Mouse (Mus musculus) limb, embryonic 15.5 days (tissue): ENCODE results near the gene Hist1h4d. TPM values are rescaled to one million over a fixed set of nuclear protein-coding genes. Genes with fewer than 3 reads are reported as not detected.
"Not testable (repeated sequence)": the region's sequence is repeated elsewhere in the genome, so short reads cannot be mapped to it uniquely, and the experiment has no call there.

ENCODE experiments used
- ATAC-seq: fragments of 200-750 bp; cut with Nextera tagmentation; 2 replicates; pipeline ENCODE4 v1.8.0; 2017; ENCODE audit warnings: low read depth, moderate TSS enrichment; ENCODE audit not compliant: insufficient number of reproducible peaks, low FRiP score, low TSS enrichment
- H3K27ac ChIP-seq: fragments of 300-500 bp; sonication (generic); 2 replicates; pipeline ENCODE4 v1.5.1; 2015; ENCODE audit warnings: moderate library complexity, mild to moderate bottlenecking, inconsistent platforms
- H3K27me3 ChIP-seq: fragments of 300-500 bp; sonication (generic); 2 replicates; pipeline ENCODE4 v1.6.1; 2015; ENCODE audit warnings: inconsistent platforms
- H3K36me3 ChIP-seq: fragments of 300-500 bp; sonication (generic); 2 replicates; pipeline ENCODE4 v1.6.1; 2015; ENCODE audit warnings: inconsistent platforms
- H3K4me1 ChIP-seq: fragments of 300-500 bp; sonication (generic); 2 replicates; pipeline ENCODE4 v1.6.1; 2015; ENCODE audit warnings: inconsistent platforms
- H3K4me2 ChIP-seq: fragments of 300-500 bp; sonication (generic); 2 replicates; pipeline ENCODE4 v1.6.1; 2015; ENCODE audit warnings: mild to moderate bottlenecking, inconsistent platforms
- H3K4me3 ChIP-seq: fragments of 300-500 bp; sonication (generic); 2 replicates; pipeline ENCODE4 v1.5.1; 2015; ENCODE audit warnings: mild to moderate bottlenecking, inconsistent platforms
- H3K9ac ChIP-seq: fragments of 300-500 bp; sonication (generic); 2 replicates; pipeline ENCODE4 v1.6.1; 2015; ENCODE audit warnings: inconsistent platforms
- H3K9me3 ChIP-seq: fragments of 300-500 bp; sonication (generic); 2 replicates; pipeline ENCODE4 v1.6.1; 2016; ENCODE audit warnings: inconsistent platforms
- WGBS: fragments of 180-500 bp; shearing (Covaris S2); methylation state at CpG from one replicate; pipeline ENCODE4 v1.1.7; 2015; 5-methylcytosine and 5-hydroxymethylcytosine counted together
- microRNA-seq: library from miRNA; unstranded; fragments of <30 nt; microRNA quantifications from one replicate; pipeline ENCODE4, GENCODE M21; 2016
- polyA plus RNA-seq: library from polyadenylated mRNA; unstranded; fragments of >200 nt; fragmentation: Nextera tagmentation; extraction: Ambion mirVana; gene quantifications from 2 replicates; pipeline ENCODE4 v1.2.1, GENCODE M21; 2015

Gene Hist1h4d
- polyA plus RNA-seq, 1 experiment from 2014 or later, result 108 TPM

- no peaks in the 10 kb centered on the region for H3K27me3 ChIP-seq
- WGBS, result 47% methylated on average over 12 of the region's 12 CpGs
These were observed 38.8 kb downstream of the Hist1h4d start for GRCm38 (mm10) chr13:23620056-23620732.

DNA sequence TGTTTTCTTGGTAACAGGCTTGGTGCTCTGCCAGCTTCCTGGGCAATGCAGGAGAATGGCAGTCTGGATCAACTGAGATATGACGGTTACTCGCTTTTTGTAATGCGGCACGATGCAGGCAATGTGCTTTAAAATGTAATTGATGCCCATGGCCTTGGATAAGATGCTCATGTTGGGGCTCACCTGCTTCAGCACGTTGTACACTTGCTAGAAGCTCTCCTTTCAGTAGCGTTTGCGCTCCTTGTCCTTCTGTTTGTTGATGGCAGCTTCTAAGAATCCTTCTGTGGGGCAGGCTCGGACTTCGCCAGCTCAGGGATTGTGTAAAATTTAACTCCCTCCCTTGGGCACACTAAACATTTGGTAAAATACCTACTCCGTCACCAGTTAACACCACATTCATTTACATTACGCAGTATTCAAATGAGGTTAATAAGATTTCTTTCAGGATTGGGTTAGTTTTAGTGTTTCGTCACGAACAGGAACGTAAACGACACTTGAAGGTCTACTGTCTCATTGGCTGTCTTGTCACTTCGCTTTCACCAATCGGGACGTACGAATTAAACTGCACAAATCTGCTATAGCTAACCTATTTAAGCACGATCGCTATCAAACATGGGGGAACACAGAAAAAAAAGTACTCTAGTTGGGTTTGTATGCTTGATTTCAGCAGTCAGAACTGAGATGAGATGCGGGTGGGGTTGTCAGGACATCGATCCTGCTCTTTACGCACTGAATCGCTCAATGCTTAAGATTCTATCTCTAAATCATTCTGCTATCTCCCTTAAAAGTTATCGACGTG, 39.5 kb downstream of the Hist1h4d start, which contains the start of gene Hist1h2be:
Gene Hist1h2be (minus strand): TSS at position 392 of the 799 bp plus-strand sequence.
- H3K9ac ChIP-seq, result peak within 1 kb of the TSS; percentile 84
- peak; percentile 87 for ATAC-seq
- H3K4me3 ChIP-seq, result peak within 1 kb of the TSS; percentile 59
- H3K27ac ChIP-seq, result peak within 1 kb of the TSS; percentile 98
- no peaks in the 10 kb centered on the region for H3K27me3 ChIP-seq
- no peaks in the 10 kb centered on the region for H3K36me3 ChIP-seq
- peaks cover 6% of the 10 kb centered on the region; the same call in 1 of the 2 replicates for H3K4me1 ChIP-seq
- under 1% methylated on average over 27 of the region's 27 CpGs for WGBS
- no peaks in the 10 kb centered on the region for H3K9me3 ChIP-seq
- H3K4me2 ChIP-seq, result peak within 1 kb of the TSS; percentile 86

More at GRCm38 (mm10) chr13:23620056-23620732, 38.8 kb downstream of the Hist1h4d start:
- no peaks in the 10 kb centered on the region for H3K36me3 ChIP-seq
- H3K4me3 ChIP-seq, result peak overlapping the region; percentile 59
- peaks cover 6% of the 10 kb centered on the region; the same call in 1 of the 2 replicates for H3K4me1 ChIP-seq
- no peak for ATAC-seq
- peak overlapping the region; percentile 98 for H3K27ac ChIP-seq
- H3K9me3 ChIP-seq, result no peaks in the 10 kb centered on the region
- H3K9ac ChIP-seq, result peak overlapping the region; percentile 44
- peak overlapping the region; percentile 86 for H3K4me2 ChIP-seq

DNA sequence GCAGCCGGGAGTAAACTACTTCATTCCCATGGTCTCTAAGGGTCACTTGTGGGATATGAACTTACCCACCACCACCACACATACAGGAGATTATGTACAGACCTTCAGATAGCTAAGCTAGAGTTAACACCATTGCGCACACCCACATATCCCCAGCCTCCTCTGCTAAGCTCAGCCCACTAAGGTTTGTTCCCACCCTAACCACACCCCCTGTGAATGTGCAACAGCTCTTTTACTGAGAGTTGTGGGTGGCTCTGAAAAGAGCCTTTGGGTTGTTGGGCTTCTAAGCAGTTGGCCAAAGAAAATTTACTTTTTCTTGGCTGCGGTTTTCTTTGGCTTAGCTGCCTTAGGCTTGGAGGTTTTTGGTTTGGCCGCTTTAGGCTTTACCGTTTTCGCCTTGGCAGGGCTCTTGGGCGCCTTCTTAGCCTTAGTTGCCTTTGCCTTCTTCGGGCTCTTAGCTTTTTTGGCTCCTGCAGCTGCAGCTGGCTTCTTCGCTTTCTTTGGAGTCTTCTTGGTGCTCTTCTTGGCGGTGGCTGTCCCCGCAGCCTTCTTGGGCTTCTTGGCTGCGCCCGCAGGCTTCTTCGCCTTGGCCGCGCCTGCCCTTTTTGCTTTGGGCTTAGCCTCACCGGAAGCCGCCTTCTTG, 40.3 kb downstream of the Hist1h4d start:
- Histone ChIP-seq H3K27me3 (no peaks in the 10 kb centered on the region), H3K4me1 (peaks cover 6% of the 10 kb centered on the region; the same call in 1 of the 2 replicates), H3K9me3 (no peaks in the 10 kb centered on the region), H3K4me3 (peak overlapping the region; percentile 59), H3K4me2 (peak overlapping the region; percentile 86), H3K27ac (peak overlapping the region; percentile 98), H3K36me3 (no peaks in the 10 kb centered on the region), H3K9ac (peak overlapping the region; percentile 84)
- 0% methylated on average over 18 of the region's 18 CpGs for WGBS
- peak; percentile 85 for ATAC-seq

DNA sequence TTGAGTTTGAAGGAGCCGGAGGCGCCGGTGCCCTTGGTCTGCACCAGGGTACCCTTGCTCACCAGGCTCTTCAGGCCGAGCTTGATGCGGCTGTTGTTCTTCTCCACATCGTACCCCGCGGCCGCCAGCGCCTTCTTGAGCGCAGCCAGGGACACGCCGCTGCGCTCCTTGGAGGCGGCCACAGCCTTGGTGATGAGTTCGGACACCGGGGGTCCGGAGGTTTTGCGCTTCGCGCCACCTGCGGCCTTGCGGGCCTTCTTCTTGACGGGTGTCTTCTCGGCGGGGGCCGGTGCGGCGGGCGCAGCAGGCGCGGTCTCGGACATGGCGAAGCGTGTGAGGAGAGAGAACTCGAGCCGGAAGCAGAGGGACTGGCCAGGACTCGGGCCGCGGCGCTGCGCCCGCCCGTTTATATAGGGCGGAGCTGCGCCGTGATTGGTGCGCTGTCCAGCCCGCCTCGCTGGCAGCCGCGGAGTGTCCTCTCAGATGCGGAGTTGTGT, 40.8 kb downstream of the Hist1h4d start, which contains the start of gene Hist1h1e:
Gene Hist1h1e (minus strand): TSS at position 384 of the 497 bp plus-strand sequence.
- peak within 1 kb of the TSS; percentile 59 for H3K4me3 ChIP-seq
- H3K4me1 ChIP-seq, H3K36me3 ChIP-seq, H3K27me3 ChIP-seq, H3K9me3 ChIP-seq: not testable (repeated sequence)
- peak; percentile 91 for ATAC-seq
- peak within 1 kb of the TSS; percentile 84 for H3K9ac ChIP-seq
- H3K4me2 ChIP-seq, result peak within 1 kb of the TSS; percentile 86
- WGBS, result 0% methylated on average over 53 of the region's 53 CpGs
- peak within 1 kb of the TSS; percentile 98 for H3K27ac ChIP-seq

GRCm38 (mm10) chr13:23622861-23623450, 41.6 kb downstream of the Hist1h4d start:
- H3K4me1 ChIP-seq, result peaks cover 6% of the 10 kb centered on the region; the same call in 1 of the 2 replicates
- H3K4me3 ChIP-seq, result peak overlapping the region; percentile 59
- no peak for ATAC-seq
- H3K27ac ChIP-seq, result peak overlapping the region; percentile 98
- 24% methylated on average over 7 of the region's 7 CpGs for WGBS
- 0 out of 2 replicates have a peak overlapping the region, but pooled peaks have one; percentile 84 for H3K9ac ChIP-seq
- no peaks in the 10 kb centered on the region for H3K27me3 ChIP-seq
- H3K36me3 ChIP-seq, result no peaks in the 10 kb centered on the region
- peak overlapping the region; percentile 86 for H3K4me2 ChIP-seq
- no peaks in the 10 kb centered on the region for H3K9me3 ChIP-seq

DNA sequence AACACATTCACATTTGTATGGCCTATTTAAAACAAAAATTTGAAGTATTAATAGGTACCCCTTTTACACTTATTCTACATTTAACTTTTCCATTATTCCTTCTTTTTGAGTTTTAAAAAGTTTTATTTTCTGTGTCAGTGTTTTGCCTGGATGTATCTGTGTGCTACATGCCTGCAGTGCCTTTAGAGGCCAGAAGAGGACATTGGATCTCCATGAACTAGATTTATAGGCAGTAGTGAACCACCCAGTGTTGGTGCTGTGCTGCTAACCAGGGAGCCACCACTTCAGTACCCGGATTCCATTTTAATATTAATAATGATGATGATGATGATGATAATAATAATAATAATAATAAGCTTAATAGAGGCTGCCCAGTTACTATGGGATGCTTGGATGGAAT, 49.3 kb downstream of the Hist1h4d start:
- 31% methylated on average over 1 of the region's 1 CpGs for WGBS
- Histone ChIP-seq H3K36me3 (no peaks in the 10 kb centered on the region), H3K9me3 (no peaks in the 10 kb centered on the region), H3K27me3 (no peaks in the 10 kb centered on the region), H3K9ac (no peak overlapping the region), H3K4me1 (no peaks in the 10 kb centered on the region), H3K4me3 (no peak overlapping the region), H3K4me2 (no peak overlapping the region), H3K27ac (no peak overlapping the region)
- no peak for ATAC-seq

Small RNA genes within 50 kb of the gene (microRNA-seq; reads per million reads assigned to microRNA genes)
- gene Gm44297, result 0.61 reads per million
- not detected for gene Gm44359
- gene Gm44394, result not detected

Other genes starting within 250 kb of the Hist1h4d start
- gene Zfp322a, start 212.4 kb upstream of the Hist1h4d start, polyA plus RNA-seq, result 42.4 and 44.2 TPM in 2 replicates
- 11.9 and 13.9 TPM in 2 replicates for gene Abt1, start 157.7 kb upstream of the Hist1h4d start, polyA plus RNA-seq
- 0.18 and 0.22 TPM in 2 replicates for gene Btn1a1, start 115.7 kb upstream of the Hist1h4d start, polyA plus RNA-seq
- 0.61 and 0.67 TPM in 2 replicates for gene Btn2a2, start 92.7 kb upstream of the Hist1h4d start, polyA plus RNA-seq
- gene Hist1h4h, start 50.5 kb upstream of the Hist1h4d start, polyA plus RNA-seq, result 4.8 and 6.3 TPM in 2 replicates
- gene Hist1h2af, start 47.7 kb upstream of the Hist1h4d start, polyA plus RNA-seq, result 4.1 and 7.5 TPM in 2 replicates
- 3.4 and 5.4 TPM in 2 replicates for gene Hist1h3g, start 46.2 kb upstream of the Hist1h4d start, polyA plus RNA-seq
- 0.77 and 0.83 TPM in 2 replicates for gene Hist1h2bh, start 38.2 kb upstream of the Hist1h4d start, polyA plus RNA-seq
- 1.1 TPM in 1 of 2 replicates, not detected in the other for gene Hist1h3f, start 37.5 kb upstream of the Hist1h4d start, polyA plus RNA-seq
- gene Hist1h4f, start 29.9 kb upstream of the Hist1h4d start, polyA plus RNA-seq, result 0.65 and 0.95 TPM in 2 replicates
- gene Hist1h1d, start 28.3 kb upstream of the Hist1h4d start, polyA plus RNA-seq, result 0.32 and 0.51 TPM in 2 replicates
- 2.1 and 4.8 TPM in 2 replicates for gene Hist1h3e, start 19.2 kb upstream of the Hist1h4d start, polyA plus RNA-seq
- 68.7 and 88.5 TPM in 2 replicates for gene Hist1h2ae, start 10.4 kb upstream of the Hist1h4d start, polyA plus RNA-seq
- 5.5 and 6.0 TPM in 2 replicates for gene Hist1h2bg, start 10.2 kb upstream of the Hist1h4d start, polyA plus RNA-seq
- 2.9 and 5.8 TPM in 2 replicates for gene Hist1h2bf, start 7.4 kb upstream of the Hist1h4d start, polyA plus RNA-seq
- gene Hist1h2ad, start 7.2 kb upstream of the Hist1h4d start, polyA plus RNA-seq, result 0.89 and 2.3 TPM in 2 replicates
- 5.8 and 6.5 TPM in 2 replicates for gene Hist1h3d, start 5.8 kb upstream of the Hist1h4d start, polyA plus RNA-seq
- 1.9 and 2.1 TPM in 2 replicates for gene Hist1h2be, start 39.5 kb downstream of the Hist1h4d start, polyA plus RNA-seq
- 17.2 and 18.2 TPM in 2 replicates for gene Hist1h1e, start 41.0 kb downstream of the Hist1h4d start, polyA plus RNA-seq
- 0.76 and 0.78 TPM in 2 replicates for gene Hist1h2ac, start 102.3 kb downstream of the Hist1h4d start, polyA plus RNA-seq
- 47.2 and 57.0 TPM in 2 replicates for gene Hist1h2bc, start 102.6 kb downstream of the Hist1h4d start, polyA plus RNA-seq
- 0.20 TPM in 1 of 2 replicates, not detected in the other for gene Hist1h1t, start 114.2 kb downstream of the Hist1h4d start, polyA plus RNA-seq
- 3.2 and 4.0 TPM in 2 replicates for gene Hist1h4c, start 116.9 kb downstream of the Hist1h4d start, polyA plus RNA-seq
- 7.3 and 10.3 TPM in 2 replicates for gene Hfe, start 129.3 kb downstream of the Hist1h4d start, polyA plus RNA-seq
- 28.0 and 31.1 TPM in 2 replicates for gene Hist1h1c, start 157.2 kb downstream of the Hist1h4d start, polyA plus RNA-seq
- gene Hist1h3c, start 164.0 kb downstream of the Hist1h4d start, polyA plus RNA-seq, result 5.8 and 6.6 TPM in 2 replicates
- gene Hist1h2bb, start 165.1 kb downstream of the Hist1h4d start, polyA plus RNA-seq, result 2.0 and 2.1 TPM in 2 replicates
- gene Hist1h2ab, start 169.5 kb downstream of the Hist1h4d start, polyA plus RNA-seq, result 23.3 and 37.2 TPM in 2 replicates
- gene Hist1h3b, start 170.7 kb downstream of the Hist1h4d start, polyA plus RNA-seq, result 4.0 and 12.0 TPM in 2 replicates
- 4.1 and 4.5 TPM in 2 replicates for gene Hist1h4b, start 175.4 kb downstream of the Hist1h4d start, polyA plus RNA-seq
- 0.33 and 0.60 TPM in 2 replicates for gene Hist1h4a, start 179.6 kb downstream of the Hist1h4d start, polyA plus RNA-seq
- gene Hist1h3a, start 180.8 kb downstream of the Hist1h4d start, polyA plus RNA-seq, result 3.1 and 7.2 TPM in 2 replicates
- 0.74 and 2.1 TPM in 2 replicates for gene Hist1h1a, start 182.1 kb downstream of the Hist1h4d start, polyA plus RNA-seq
- gene Trim38, start 188.3 kb downstream of the Hist1h4d start, polyA plus RNA-seq, result not detected in 2 replicates
- gene Slc17a2, start 225.4 kb downstream of the Hist1h4d start, polyA plus RNA-seq, result not detected in 2 replicates